Mouse (Mus musculus): ENCODE measurements around the gene Lrrc32. TPM values are rescaled to one million over a fixed set of nuclear protein-coding genes. Genes with fewer than 3 reads are reported as not detected.

The Lrrc32 gene
- polyA plus RNA-seq (2016; fragmentation: Nextera tagmentation; extraction: Ambion mirVana) = 3.9 and 5.7 TPM in 2 replicates

GRCm38 (mm10) chr7:98489131-98489530 is at the start of gene Lrrc32:
Lrrc32 (plus strand) TSS chr7:98489283.
- Histone ChIP-seq H3K27me3 (replicated peaks) (peaks cover 5% of the 10 kb centered on the region; the same call in 1 of the 2 replicates), H3K4me3 (peak within 1 kb of the TSS; percentile 47), H3K9ac (peak within 1 kb of the TSS; percentile 53), H3K9me3 (no peaks in the 10 kb centered on the region), H3K36me3 (no peaks in the 10 kb centered on the region), H3K4me1 (peaks cover 12% of the 10 kb centered on the region), H3K27ac (no peak within 1 kb of the TSS), H3K4me2 (replicated peaks) (peak within 1 kb of the TSS; percentile 73)
- 47% methylated on average over 6 of the region's 6 CpGs for WGBS
- ATAC-seq (ENCODE audit: low FRiP score, low read depth) = peak; percentile 29

GRCm38 (mm10) chr7:98439956-98440466 is 49.1 kb upstream of the Lrrc32 start, which contains the start of gene Gucy2d:
Gucy2d (plus strand) TSS chr7:98440416.
- H3K36me3 ChIP-seq = no peaks in the 10 kb centered on the region
- H3K4me1 ChIP-seq = no peaks in the 10 kb centered on the region
- no peaks in the 10 kb centered on the region for H3K27me3 ChIP-seq (replicated peaks)
- H3K9ac ChIP-seq = no peak within 1 kb of the TSS
- no peak within 1 kb of the TSS for H3K4me3 ChIP-seq
- WGBS = 51% methylated on average over 10 of the region's 10 CpGs
- no peak for ATAC-seq (ENCODE audit: low FRiP score, low read depth)
- H3K9me3 ChIP-seq = no peaks in the 10 kb centered on the region
- H3K27ac ChIP-seq = no peak within 1 kb of the TSS
- no peak within 1 kb of the TSS for H3K4me2 ChIP-seq (replicated peaks)

GRCm38 (mm10) chr7:98446873-98447272 is 42.2 kb upstream of the Lrrc32 start:
- Histone ChIP-seq H3K27me3 (replicated peaks) (no peaks in the 10 kb centered on the region), H3K4me3 (no peak overlapping the region), H3K4me1 (no peaks in the 10 kb centered on the region), H3K4me2 (replicated peaks) (no peak overlapping the region), H3K9ac (no peak overlapping the region), H3K27ac (no peak overlapping the region), H3K9me3 (no peaks in the 10 kb centered on the region), H3K36me3 (no peaks in the 10 kb centered on the region)
- 78% methylated on average over 3 of the region's 3 CpGs for WGBS
- ATAC-seq (ENCODE audit: low FRiP score, low read depth) = no peak

GRCm38 (mm10) chr7:98447585-98448308 is 41.3 kb upstream of the Lrrc32 start:
- no peak overlapping the region for H3K4me3 ChIP-seq
- no peak overlapping the region for H3K27ac ChIP-seq
- H3K9me3 ChIP-seq = no peaks in the 10 kb centered on the region
- H3K4me2 ChIP-seq (replicated peaks) = no peak overlapping the region
- no peaks in the 10 kb centered on the region for H3K36me3 ChIP-seq
- WGBS = 65% methylated on average over 11 of the region's 11 CpGs
- ATAC-seq (ENCODE audit: low FRiP score, low read depth) = no peak
- no peaks in the 10 kb centered on the region for H3K4me1 ChIP-seq
- no peaks in the 10 kb centered on the region for H3K27me3 ChIP-seq (replicated peaks)
- H3K9ac ChIP-seq = no peak overlapping the region

- Histone ChIP-seq H3K9ac (no peak overlapping the region), H3K27me3 (replicated peaks) (no peaks in the 10 kb centered on the region), H3K4me2 (replicated peaks) (no peak overlapping the region), H3K4me1 (no peaks in the 10 kb centered on the region), H3K9me3 (no peaks in the 10 kb centered on the region), H3K36me3 (no peaks in the 10 kb centered on the region), H3K4me3 (no peak overlapping the region), H3K27ac (no peak overlapping the region)
- 92% methylated on average over 5 of the region's 5 CpGs for WGBS
- no peak for ATAC-seq (ENCODE audit: low FRiP score, low read depth)
Measured at GRCm38 (mm10) chr7:98448309-98448630, 40.8 kb upstream of the Lrrc32 start.

GRCm38 (mm10) chr7:98449696-98450095 is 39.4 kb upstream of the Lrrc32 start:
- no peak for ATAC-seq (ENCODE audit: low FRiP score, low read depth)
- Histone ChIP-seq H3K36me3 (no peaks in the 10 kb centered on the region), H3K9ac (no peak overlapping the region), H3K4me2 (replicated peaks) (no peak overlapping the region), H3K27ac (no peak overlapping the region), H3K9me3 (no peaks in the 10 kb centered on the region), H3K27me3 (replicated peaks) (no peaks in the 10 kb centered on the region), H3K4me1 (no peaks in the 10 kb centered on the region), H3K4me3 (no peak overlapping the region)
- 82% methylated on average over 9 of the region's 9 CpGs for WGBS

GRCm38 (mm10) chr7:98454397-98455120 is 34.5 kb upstream of the Lrrc32 start:
- H3K27ac ChIP-seq = no peak overlapping the region
- H3K9me3 ChIP-seq = no peaks in the 10 kb centered on the region
- H3K4me2 ChIP-seq (replicated peaks) = no peak overlapping the region
- no peaks in the 10 kb centered on the region for H3K36me3 ChIP-seq
- no peaks in the 10 kb centered on the region for H3K27me3 ChIP-seq (replicated peaks)
- no peak overlapping the region for H3K9ac ChIP-seq
- no peak for ATAC-seq (ENCODE audit: low FRiP score, low read depth)
- no peak overlapping the region for H3K4me3 ChIP-seq
- H3K4me1 ChIP-seq = no peaks in the 10 kb centered on the region
- 82% methylated on average over 10 of the region's 10 CpGs for WGBS

GRCm38 (mm10) chr7:98460319-98460718 is 28.8 kb upstream of the Lrrc32 start:
- Histone ChIP-seq H3K4me2 (replicated peaks) (no peak overlapping the region), H3K9ac (no peak overlapping the region), H3K27me3 (replicated peaks) (no peaks in the 10 kb centered on the region), H3K9me3 (no peaks in the 10 kb centered on the region), H3K27ac (no peak overlapping the region), H3K4me3 (no peak overlapping the region), H3K4me1 (no peaks in the 10 kb centered on the region), H3K36me3 (no peaks in the 10 kb centered on the region)
- 75% methylated on average over 7 of the region's 7 CpGs for WGBS
- no peak for ATAC-seq (ENCODE audit: low FRiP score, low read depth)

GRCm38 (mm10) chr7:98469089-98469488 is 20.0 kb upstream of the Lrrc32 start:
- no peak overlapping the region for H3K4me3 ChIP-seq
- H3K9me3 ChIP-seq = no peaks in the 10 kb centered on the region
- no peak for ATAC-seq (ENCODE audit: low FRiP score, low read depth)
- no peaks in the 10 kb centered on the region for H3K4me1 ChIP-seq
- H3K27me3 ChIP-seq (replicated peaks) = no peaks in the 10 kb centered on the region
- no peaks in the 10 kb centered on the region for H3K36me3 ChIP-seq
- no peak overlapping the region for H3K4me2 ChIP-seq (replicated peaks)
- no peak overlapping the region for H3K27ac ChIP-seq
- H3K9ac ChIP-seq = no peak overlapping the region
- 72% methylated on average over 3 of the region's 3 CpGs for WGBS

GRCm38 (mm10) chr7:98472529-98472928 is 16.6 kb upstream of the Lrrc32 start:
- Histone ChIP-seq H3K4me2 (replicated peaks) (no peak overlapping the region), H3K9me3 (no peaks in the 10 kb centered on the region), H3K27ac (no peak overlapping the region), H3K4me3 (no peak overlapping the region), H3K4me1 (no peaks in the 10 kb centered on the region), H3K36me3 (no peaks in the 10 kb centered on the region), H3K27me3 (replicated peaks) (no peaks in the 10 kb centered on the region), H3K9ac (no peak overlapping the region)
- ATAC-seq (ENCODE audit: low FRiP score, low read depth) = no peak
- 83% methylated on average over 2 of the region's 2 CpGs for WGBS

- no peaks in the 10 kb centered on the region for H3K27me3 ChIP-seq (replicated peaks)
- WGBS = 86% methylated on average over 1 of the region's 1 CpGs
- ATAC-seq (ENCODE audit: low FRiP score, low read depth) = no peak
Measured at GRCm38 (mm10) chr7:98474558-98474957, 14.5 kb upstream of the Lrrc32 start.

GRCm38 (mm10) chr7:98477153-98477552 is 11.9 kb upstream of the Lrrc32 start:
- Histone ChIP-seq H3K4me3 (no peak overlapping the region), H3K27ac (no peak overlapping the region), H3K9ac (no peak overlapping the region), H3K9me3 (no peaks in the 10 kb centered on the region), H3K4me2 (replicated peaks) (no peak overlapping the region), H3K36me3 (no peaks in the 10 kb centered on the region), H3K27me3 (replicated peaks) (no peaks in the 10 kb centered on the region), H3K4me1 (no peaks in the 10 kb centered on the region)
- ATAC-seq (ENCODE audit: low FRiP score, low read depth) = no peak
- 73% methylated on average over 4 of the region's 4 CpGs for WGBS

More at GRCm38 (mm10) chr7:98474558-98474957, 14.5 kb upstream of the Lrrc32 start:
- no peak overlapping the region for H3K4me3 ChIP-seq
- H3K36me3 ChIP-seq = no peaks in the 10 kb centered on the region
- H3K27ac ChIP-seq = no peak overlapping the region
- H3K4me2 ChIP-seq (replicated peaks) = no peak overlapping the region
- H3K9ac ChIP-seq = no peak overlapping the region
- H3K9me3 ChIP-seq = no peaks in the 10 kb centered on the region
- H3K4me1 ChIP-seq = no peaks in the 10 kb centered on the region
